Mouse (Mus musculus) lung, adult 2 months (tissue): ENCODE results near the gene Ankrd45.

ENCODE experiments used
- CTCF ChIP-seq: fragments of 200-500 bp; IDR thresholded peaks from 2 replicates; pipeline ENCODE4 v1.5.1; 2011; ENCODE audit warnings: mild to moderate bottlenecking, low read length, control low read depth; ENCODE audit not compliant: insufficient read depth
- POLR2A ChIP-seq: fragments of 200-500 bp; IDR thresholded peaks from 2 replicates; pipeline ENCODE4 v1.6.1; 2011; ENCODE audit warnings: low read depth, mild to moderate bottlenecking, control low read depth, low read length, borderline replicate concordance; ENCODE audit errors: extremely low read depth

- TF ChIP-seq CTCF (no peak), POLR2A (no peak)
Observed at GRCm38 (mm10) chr1:161109216-161109615, 33.3 kb upstream of the Ankrd45 start.
